Mouse (Mus musculus) c-Kit-positive CD71-positive TER-119-negative erythroid progenitor cells, embryonic 14.5 days (primary cell): ENCODE results near the gene Fem1b.

ENCODE experiments used
- DNase-seq: peaks from one replicate; pipeline ENCODE4 v3.0.0-alpha.2; 2013; ENCODE audit warnings: low read depth

Gene Fem1b

DNA sequence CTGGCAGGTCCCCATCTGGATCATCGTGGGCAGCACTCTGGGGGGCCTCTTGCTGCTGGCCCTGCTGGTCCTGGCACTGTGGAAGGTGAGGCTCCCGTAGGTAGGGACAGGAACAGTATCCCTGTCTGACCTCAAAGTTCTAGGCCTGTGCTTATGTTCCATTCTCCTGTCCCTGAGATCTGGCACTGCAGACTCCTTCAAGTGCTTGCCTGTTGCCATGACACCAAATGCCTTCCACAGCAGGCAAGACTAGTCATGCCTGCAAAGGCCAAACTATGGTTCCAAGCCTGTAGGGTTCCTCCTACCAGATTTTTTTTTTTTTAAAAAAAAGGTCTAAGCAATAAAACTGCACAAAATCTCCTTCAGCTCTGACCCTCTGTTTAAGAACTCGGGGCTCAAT, 29.8 kb downstream of the Fem1b start:
- no peak for DNase-seq

DNA sequence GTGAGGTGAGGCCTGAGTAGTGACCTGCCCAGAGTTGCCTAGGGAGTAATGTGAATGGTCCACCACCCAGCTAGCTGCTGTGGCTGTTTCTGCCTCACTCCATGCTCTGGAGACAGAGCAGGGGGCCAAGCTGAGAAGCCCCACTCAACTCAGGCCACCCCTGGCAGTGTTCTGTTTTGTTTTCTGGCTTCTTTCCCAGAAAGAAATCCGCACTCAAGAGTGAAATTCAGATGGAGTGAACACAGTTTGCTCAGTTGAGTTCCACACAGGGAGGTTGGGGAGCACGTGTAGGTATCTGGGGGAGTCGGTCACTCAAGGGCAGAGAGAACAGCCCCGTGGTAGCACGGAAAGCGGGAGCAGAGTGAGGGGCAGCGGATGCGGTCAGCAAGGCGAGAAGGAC, 33.0 kb downstream of the Fem1b start:
- DNase-seq: no peak

DNA sequence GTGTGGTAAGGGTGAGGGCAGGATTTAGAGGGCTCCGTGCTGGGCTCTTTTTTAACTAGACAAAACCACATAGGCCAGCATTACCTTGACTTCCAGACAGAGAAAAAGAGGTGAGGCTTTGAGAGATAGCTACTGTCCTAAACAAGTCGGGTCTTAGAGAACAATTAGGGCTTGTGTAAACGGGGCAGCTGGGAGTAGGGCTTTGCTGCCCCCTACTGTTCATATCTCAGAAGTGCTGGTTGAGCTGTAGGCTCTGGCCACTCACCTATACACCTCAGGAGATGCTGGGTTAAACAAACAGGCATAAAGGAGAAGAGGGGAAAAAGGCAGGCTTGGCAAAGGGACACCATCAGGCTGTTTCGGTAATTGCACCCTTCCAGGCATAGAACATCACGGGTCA, 34.3 kb downstream of the Fem1b start:
- peak; percentile 30 for DNase-seq

DNA sequence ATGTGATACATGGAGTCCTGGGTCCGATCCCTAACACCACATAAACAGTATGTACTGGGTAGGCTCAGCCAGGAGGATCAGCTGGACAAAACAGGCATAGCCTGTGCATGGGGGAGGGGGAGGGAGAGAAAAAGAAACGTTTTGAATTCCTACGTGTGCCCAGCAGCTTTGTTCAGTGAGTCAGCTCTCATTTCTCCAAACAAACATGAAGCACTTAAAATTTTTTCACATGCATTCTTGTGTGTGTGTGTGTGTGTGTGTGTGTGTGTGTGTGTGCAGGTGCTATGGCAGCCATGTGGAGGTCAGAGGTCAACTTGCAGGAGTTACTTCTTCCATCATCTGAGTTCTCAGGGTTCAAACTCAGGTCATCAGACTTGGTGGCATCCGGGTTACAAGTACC, 36.3 kb downstream of the Fem1b start:
- DNase-seq: no peak

DNA sequence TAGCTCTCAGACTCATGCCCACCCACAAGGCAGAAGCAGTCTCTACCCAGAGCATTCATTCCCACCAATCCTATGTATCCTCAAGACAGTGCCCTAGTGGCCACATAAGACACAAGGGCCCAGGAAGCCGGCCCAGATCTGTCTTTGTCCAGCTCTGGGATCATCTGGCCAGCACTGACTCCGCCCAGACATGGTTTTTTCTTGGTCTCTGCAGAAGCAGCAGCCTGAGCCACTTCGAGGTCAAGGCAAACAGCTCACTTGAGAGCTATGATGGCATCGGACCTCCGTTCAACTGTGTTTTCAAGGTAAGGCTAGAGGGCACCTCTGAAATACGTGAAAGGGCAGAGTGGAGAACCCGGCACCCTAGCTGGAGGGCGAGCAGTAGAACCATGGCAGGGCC, 39.0 kb downstream of the Fem1b start:
- DNase-seq: no peak

DNA sequence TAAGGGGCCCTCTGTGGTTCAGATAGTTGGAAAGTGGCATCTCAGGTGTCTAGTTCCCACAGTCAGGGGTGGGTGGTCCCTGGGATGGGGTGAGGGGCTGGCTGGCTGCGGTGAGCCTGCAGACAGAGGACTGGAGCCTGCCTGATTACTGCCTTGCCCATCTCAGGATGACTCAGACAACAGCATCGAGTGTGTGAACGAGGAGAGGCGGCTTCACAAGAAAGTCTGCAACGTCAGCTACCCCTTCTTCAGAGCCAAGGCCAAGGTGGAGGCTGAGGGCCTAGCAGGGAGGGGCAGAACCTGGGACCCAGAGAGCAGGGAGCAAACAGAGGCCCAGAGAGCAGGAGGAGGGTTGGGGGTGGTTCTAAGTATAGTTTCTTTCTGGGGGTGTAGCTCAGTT, 43.4 kb downstream of the Fem1b start:
- DNase-seq: no peak

DNA sequence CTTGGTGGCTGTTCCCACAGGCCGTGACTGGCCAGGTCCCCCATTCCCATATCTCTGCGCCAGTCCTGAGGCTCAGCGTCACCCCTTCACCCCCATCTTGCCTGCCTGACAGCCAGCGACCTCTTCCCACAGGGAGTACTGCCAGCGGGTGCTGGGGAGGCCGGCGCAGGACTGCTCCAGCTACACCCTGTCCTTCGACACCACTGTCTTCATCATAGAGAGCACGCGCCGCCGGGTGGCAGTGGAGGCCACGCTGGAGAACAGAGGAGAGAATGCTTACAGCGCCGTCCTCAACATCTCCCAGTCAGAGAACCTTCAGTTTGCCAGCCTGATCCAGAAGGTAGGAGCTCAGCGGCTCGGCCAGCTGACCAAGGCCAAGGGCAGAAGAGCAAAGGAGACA, 44.3 kb downstream of the Fem1b start:
- DNase-seq: no peak

DNA sequence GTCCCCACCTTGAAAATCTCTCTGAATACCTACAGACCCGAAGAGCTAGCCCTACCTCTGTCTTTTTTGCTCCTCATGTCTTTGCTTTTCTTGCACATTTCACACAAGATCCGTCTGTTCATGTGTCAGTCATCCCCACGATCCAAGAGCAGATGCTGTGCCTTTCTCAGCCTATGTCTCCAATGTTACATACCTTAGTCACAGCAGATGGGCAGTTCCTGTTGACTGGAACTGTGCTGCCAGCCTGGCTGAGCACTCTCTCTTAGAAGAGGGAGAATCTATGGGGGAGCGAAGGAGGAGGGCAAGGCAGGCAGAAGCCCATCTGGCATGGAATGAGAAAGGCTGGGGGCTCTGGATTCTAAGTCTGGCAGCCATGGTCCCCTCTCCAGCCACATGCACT, 46.4 kb downstream of the Fem1b start:
- no peak for DNase-seq

DNA sequence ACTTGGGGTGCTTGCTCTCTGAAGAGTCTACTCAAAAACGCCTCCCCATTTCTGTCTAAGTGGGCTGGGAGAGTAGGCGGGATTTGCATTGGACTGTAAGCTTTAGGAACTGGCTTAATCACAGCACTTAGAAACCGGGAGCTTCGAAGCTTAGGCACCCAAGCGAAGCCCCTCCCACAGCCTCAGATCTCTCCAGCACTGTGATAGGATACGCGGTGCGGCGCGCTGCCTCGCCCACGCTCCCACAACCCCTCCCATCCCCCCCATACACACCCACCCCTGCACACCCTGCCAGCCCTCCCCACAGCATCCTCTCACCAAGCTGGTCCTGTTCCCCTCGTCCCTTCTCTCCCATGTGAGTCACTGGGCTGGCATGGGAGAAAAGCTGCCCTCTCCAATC, 48.3 kb downstream of the Fem1b start:
- DNase-seq: no peak

DNA sequence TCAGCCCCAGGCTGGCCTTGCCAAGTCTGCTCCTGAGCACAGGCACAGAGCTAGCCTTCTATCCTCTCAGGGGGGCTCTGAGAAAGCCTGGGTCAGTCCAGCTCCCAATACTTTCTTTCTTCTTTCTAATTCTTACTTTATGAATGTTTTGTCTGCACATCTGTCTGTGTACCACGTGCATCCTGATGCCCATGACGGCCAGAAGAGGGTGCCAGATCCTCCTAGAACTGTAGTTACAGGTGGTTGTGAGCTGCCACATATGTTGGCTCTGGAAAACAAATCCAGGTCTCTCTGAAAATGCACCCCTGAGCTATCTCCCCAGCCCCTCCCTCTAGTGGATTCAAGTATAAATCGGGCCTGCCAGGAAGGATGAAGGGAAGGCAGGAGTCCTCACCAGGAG, 52.1 kb downstream of the Fem1b start:
- DNase-seq: no peak

DNA sequence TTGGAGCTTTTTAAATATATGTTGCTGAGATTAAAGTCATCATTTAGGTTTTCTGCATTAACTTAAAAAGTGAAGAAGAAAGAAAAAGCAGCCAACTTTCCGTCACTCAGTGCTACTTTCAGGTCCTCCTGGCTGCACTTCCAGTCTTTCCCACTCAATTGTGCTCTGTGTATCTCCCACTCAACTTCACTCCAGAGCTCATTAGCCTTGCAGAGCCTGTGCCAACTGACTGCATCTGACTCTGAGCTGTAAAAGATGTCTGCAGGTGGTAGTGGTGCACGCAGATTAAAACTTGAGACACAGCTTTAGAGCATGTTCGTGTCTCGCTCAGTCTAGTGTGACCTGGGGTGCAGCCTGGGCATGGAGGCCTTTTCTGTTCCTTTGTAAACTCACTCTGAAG, 53.4 kb downstream of the Fem1b start:
- DNase-seq: no peak

DNA sequence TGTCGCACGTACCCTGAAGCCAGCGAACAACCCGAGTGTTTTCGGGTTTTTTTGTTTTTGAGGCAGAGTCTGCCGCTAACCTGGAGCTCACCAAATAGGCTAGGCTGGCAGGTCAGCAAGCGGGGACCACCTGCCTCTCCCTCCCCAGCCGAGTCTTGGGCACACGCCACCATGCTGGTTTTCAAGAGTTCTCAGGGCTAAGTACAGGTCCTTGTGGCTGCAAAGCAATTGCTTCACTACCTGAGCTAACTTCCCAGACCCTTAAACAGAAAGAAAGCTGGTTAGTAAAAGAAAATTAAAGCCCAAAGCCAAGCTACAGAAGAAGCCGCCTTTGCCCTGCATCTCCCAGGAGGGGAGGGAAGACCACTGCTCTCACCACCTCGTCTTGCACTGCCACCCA, 61.4 kb downstream of the Fem1b start:
- no peak for DNase-seq

DNA sequence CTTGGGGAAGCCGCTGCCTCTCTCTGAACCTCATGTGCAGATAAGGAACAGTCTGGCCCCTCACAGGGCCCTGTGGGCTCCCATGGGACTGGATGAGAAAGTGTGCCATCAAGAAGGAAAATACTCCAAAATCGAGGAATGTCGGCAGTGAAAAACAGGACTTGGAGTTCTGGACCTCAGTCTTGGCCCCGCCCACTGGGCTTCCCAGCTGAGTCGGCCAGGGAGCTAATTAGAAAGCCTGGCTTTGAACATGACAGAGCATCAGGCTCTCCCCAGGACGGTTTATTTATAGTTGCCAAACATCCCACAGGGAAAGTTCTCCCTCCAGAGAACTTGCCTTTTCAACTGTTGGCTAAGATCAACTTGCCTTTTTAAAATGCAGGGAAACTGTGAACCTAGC, 62.1 kb downstream of the Fem1b start:
- DNase-seq: no peak

DNA sequence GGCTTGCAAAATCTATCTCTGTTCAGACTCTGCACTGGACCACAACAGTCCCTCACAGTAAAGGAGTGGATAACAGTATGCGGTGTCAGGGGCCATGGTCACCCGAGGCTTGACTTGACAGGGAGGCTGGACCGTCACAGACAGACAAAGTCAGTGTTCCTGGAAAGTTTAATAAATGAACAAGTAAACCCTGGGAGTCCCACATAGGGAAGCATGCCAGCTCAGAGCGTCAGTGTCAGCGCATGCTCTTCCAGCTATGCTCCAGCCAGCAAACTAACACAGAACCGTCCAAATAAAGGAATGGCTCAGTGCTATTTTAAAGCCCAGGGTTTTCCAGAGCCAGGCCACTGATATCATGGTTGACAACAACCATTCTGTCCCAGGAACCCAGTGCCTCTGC, 65.1 kb downstream of the Fem1b start:
- no peak for DNase-seq

DNA sequence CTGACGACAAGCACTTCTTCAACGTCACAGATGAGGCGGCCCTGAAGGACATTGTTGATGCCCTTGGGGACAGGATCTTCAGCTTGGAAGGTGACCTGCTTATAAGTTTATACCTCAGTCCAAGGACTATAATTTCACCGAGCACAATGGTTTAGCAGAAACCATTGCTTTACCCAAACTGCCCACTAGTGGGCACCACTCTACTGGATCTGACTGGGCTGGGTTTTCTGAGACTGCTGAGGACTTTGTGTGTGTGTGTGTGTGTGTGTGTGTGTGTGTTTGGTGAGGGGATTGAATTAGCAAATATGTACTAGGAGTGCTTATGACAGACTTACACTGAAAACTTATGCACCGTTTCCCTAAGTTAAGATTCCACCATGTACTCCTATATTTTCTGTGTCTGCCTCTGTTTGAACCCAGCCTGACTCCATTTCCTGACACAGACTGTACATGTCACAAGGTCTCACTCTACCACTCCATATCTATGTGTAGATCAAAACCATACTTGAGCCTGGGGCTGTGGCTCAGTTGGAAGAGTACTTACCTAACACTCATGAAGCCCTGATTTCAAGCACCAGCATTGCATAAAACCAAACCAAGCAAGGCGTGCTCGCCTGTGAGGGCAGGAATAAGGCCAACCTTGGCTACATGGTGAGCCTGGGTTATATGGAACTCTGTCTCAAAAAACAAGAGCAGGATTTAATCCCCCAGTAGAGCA, 67.0 kb downstream of the Fem1b start:
- DNase-seq: peak; percentile 40
